Mouse (Mus musculus): ENCODE results near the gene Psg16. TPM values are rescaled to one million over a fixed set of nuclear protein-coding genes. Genes with fewer than 3 reads are reported as not detected.

The Psg16 gene
- polyA plus RNA-seq, 1 experiment from 2014 or later, result 0.03 TPM

Other genes with a start within 250 kb of the Psg16 start
- gene Prkd2, start 231.1 kb upstream of the Psg16 start, polyA plus RNA-seq (2016; fragmentation: Nextera tagmentation; extraction: Ambion mirVana), result 8.9 and 9.4 TPM in 2 replicates
- 5.0 and 7.2 TPM in 2 replicates for gene Dact3, start 198.7 kb upstream of the Psg16 start, polyA plus RNA-seq (2016; fragmentation: Nextera tagmentation; extraction: Ambion mirVana)
- 3.0 and 6.3 TPM in 2 replicates for gene Gng8, start 182.3 kb upstream of the Psg16 start, polyA plus RNA-seq (2016; fragmentation: Nextera tagmentation; extraction: Ambion mirVana)
- gene Ptgir, start 167.6 kb upstream of the Psg16 start, polyA plus RNA-seq (2016; fragmentation: Nextera tagmentation; extraction: Ambion mirVana), result 0.15 and 0.51 TPM in 2 replicates
- gene Calm3, start 149.9 kb upstream of the Psg16 start, polyA plus RNA-seq (2016; fragmentation: Nextera tagmentation; extraction: Ambion mirVana), result 114 and 117 TPM in 2 replicates
- 1.7 and 2.2 TPM in 2 replicates for gene Pnmal2, start 129.4 kb upstream of the Psg16 start, polyA plus RNA-seq (2016; fragmentation: Nextera tagmentation; extraction: Ambion mirVana)
- 0.16 and 0.30 TPM in 2 replicates for gene Pnmal1, start 114.4 kb upstream of the Psg16 start, polyA plus RNA-seq (2016; fragmentation: Nextera tagmentation; extraction: Ambion mirVana)
- 0.22 and 0.24 TPM in 2 replicates for gene Gm42372, start 91.0 kb upstream of the Psg16 start, polyA plus RNA-seq (2016; fragmentation: Nextera tagmentation; extraction: Ambion mirVana)
- gene Ccdc8, start 81.3 kb upstream of the Psg16 start, polyA plus RNA-seq (2016; fragmentation: Nextera tagmentation; extraction: Ambion mirVana), result 13.3 and 19.7 TPM in 2 replicates
- gene Ppp5c, start 46.1 kb upstream of the Psg16 start, polyA plus RNA-seq (2016; fragmentation: Nextera tagmentation; extraction: Ambion mirVana), result 112 and 124 TPM in 2 replicates
- gene Hif3a, start 11.6 kb upstream of the Psg16 start, polyA plus RNA-seq (2016; fragmentation: Nextera tagmentation; extraction: Ambion mirVana), result 18.2 and 31.3 TPM in 2 replicates
- not detected in 2 replicates for gene Ceacam3, start 76.2 kb downstream of the Psg16 start, polyA plus RNA-seq (2016; fragmentation: Nextera tagmentation; extraction: Ambion mirVana)
- gene Psg29, start 129.4 kb downstream of the Psg16 start, polyA plus RNA-seq (2016; fragmentation: Nextera tagmentation; extraction: Ambion mirVana), result not detected in 2 replicates